Mouse (Mus musculus): Measurements from ENCODE around the gene Bmp7. TPM values are rescaled to one million over a fixed set of nuclear protein-coding genes. Genes with fewer than 3 reads are reported as not detected.
A peak's percentile ranks its signal among the peaks of the same experiment; 100 is the strongest.

The Bmp7 gene
- total RNA-seq, 2 experiments from 2014 or later, result 1.1 to 1.3 TPM

GRCm38 (mm10) chr2:172909463-172909862, 30.7 kb downstream of the Bmp7 start:
- DNase-seq, result no peak

DNA sequence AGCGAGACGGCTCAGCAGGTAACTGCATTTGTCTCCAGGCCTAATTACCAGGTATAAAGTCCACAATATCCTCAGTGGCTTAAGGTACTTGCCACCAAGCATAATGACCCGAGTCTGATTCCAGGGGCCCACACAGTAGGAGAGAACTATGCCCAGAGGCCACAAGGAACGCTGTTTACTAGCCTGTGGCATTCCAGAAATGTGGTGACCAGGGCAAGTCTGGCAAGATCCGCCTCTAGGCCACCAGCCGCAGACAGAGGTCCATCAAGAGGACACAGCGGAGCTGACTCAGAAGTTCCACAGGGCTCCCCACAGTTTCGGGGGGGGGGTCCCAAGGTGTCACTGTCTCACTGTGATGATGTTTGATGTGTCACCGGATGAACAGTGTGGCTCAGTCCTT, 34.0 kb downstream of the Bmp7 start:
- DNase-seq, result no peak

DNA sequence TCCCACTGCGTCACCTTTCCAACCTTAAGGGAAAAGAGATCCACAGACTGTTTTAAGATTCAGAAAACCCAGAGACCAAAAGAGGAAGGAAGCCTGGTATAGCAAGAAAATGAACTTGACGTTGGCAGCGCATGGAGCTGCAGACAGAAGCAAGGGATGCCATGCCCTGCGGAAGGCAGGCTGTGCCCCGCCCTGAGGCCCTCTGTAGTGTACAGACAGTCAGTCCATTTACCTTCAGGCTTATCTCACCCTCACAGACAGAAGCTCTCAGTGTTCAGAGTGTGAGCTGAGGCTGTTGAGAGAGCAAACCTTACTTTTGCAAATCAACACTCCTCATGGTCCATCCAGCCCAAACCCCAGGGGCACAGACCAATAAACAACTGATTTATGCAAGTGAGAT, 35.1 kb downstream of the Bmp7 start:
- no peak for DNase-seq

GRCm38 (mm10) chr2:172904614-172905013, 35.5 kb downstream of the Bmp7 start:
- no peak for DNase-seq

- DNase-seq, result no peak
Measured at GRCm38 (mm10) chr2:172903523-172903922, 36.6 kb downstream of the Bmp7 start.

- DNase-seq, result no peak
Measured at GRCm38 (mm10) chr2:172900954-172901701, 39.0 kb downstream of the Bmp7 start.

GRCm38 (mm10) chr2:172889756-172890443, 50.2 kb downstream of the Bmp7 start:
- no peak for DNase-seq

GRCm38 (mm10) chr2:172889222-172889621, 50.9 kb downstream of the Bmp7 start:
- no peak for DNase-seq

GRCm38 (mm10) chr2:172888147-172888546, 52.0 kb downstream of the Bmp7 start:
- no peak for DNase-seq

- DNase-seq, result no peak
Measured at GRCm38 (mm10) chr2:172885861-172886260, 54.3 kb downstream of the Bmp7 start.

GRCm38 (mm10) chr2:172884584-172884983, 55.5 kb downstream of the Bmp7 start:
- no peak for DNase-seq

DNA sequence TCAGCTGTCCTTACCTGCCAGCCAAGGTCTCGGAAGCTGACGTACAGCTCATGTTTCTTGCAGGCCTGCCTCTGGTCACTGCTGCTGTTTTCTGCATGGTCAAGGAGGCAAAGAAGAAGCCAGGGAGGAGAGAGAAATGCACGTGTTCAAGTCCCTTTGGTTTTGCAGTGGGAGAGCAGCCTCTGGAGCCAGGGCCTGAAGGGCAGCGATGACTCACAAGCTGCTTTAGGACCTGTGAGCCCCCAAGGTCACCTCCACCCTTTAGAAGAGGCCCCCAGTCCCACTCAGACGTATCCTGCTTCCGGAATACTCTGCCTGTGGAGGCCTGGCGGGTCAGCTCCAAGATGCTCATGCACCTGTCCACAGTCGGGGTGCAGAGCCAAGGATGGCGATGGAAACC, 64.9 kb downstream of the Bmp7 start:
- no peak for DNase-seq

GRCm38 (mm10) chr2:172866356-172866755, 73.8 kb downstream of the Bmp7 start:
- no peak for DNase-seq

DNA sequence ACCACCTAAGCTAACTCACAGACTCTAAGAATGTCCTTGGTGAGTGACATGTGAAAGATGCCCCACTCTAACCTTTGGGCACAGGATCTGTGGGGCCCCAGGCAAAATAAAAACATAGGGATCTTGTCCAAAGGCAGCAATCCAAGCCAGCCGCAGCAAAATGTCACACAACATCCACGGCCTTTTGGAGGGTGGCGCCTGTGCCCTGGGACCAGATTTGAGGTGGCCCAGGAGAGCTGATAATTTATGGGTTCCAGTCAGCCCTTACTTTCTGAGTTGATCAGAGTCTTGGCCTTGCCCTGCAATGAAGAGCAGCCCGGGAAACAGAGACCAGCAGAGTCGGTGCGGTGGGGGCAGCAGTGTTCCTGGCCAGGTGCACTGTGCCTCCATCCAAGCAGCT, 75.0 kb downstream of the Bmp7 start:
- no peak for DNase-seq

GRCm38 (mm10) chr2:172864566-172864965, 75.6 kb downstream of the Bmp7 start:
- DNase-seq, result no peak

- no peak for DNase-seq
Measured at GRCm38 (mm10) chr2:172863469-172863856, 76.7 kb downstream of the Bmp7 start.

DNA sequence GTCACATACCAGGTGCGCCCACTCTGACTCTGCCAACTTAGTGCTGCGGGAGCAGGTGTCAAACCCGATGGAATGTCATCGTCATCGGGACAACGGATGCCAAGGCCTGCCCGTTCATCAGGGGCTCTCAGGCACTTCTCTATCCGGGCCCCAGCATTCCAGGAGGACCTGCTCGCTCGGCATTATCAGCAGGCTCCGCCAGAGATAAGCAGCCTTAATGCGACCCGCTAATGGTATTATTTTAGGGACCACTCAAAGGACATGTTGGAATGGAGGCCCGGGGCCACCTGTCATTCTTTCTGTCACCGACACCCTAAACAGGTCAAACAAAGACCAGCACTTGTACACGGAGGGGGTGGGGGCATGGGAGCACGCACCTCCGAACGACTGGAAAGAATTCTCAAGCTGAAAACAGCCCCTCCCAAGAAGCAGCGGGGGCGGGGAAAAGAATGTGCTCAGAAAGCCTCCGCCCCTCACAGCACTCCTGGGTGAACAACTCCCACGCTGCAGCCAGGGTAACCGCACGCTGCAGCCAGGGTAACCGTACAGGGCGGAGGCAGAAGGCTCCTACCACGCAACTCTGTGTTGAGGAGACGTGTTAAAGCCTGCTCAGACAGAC, 77.2 kb downstream of the Bmp7 start:
- peak; percentile 45 to 47 for DNase-seq

GRCm38 (mm10) chr2:172862424-172862823, 77.7 kb downstream of the Bmp7 start:
- DNase-seq, result peak; percentile 13 to 15

DNA sequence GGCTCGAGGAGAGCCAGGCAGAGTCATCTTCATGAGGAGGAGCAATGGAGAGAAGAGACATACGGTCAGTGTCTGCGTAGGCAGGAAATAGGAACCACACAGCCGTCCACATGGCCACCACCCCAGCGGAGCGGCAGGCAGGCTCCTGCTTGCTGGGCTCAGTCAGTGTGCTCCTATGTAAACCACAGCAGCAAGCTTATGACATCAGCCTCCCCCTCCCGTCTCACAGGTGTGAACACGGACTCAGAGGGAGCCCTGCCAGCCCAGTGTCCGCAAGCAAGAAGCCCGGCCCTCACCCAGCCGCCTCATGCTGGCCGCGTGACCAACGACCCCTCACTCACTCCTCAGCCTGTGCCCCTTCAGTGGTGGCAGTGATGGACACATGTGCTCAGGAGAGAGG, 78.5 kb downstream of the Bmp7 start:
- DNase-seq, result no peak

DNA sequence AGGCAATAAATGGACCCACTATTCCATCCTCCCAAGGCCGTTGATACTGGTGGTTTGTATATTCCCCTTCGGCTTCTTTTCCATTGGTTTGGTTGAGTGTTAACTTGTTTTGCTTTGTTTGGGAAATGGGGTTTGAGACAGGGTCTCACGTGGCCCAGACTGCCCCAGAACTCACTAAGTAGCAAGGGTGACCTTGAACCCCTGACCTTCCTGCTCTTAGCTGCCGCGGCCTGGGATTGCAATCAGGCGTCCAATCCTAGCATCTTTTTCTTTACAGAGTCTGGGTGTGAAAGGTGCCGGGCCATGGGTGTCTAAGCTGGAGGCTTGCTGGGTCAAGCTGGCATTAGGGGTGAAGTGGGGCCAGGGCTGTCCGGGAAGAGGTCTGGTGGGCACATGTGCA, 79.5 kb downstream of the Bmp7 start:
- DNase-seq, result no peak

GRCm38 (mm10) chr2:172860104-172860503, 80.0 kb downstream of the Bmp7 start:
- no peak for DNase-seq

GRCm38 (mm10) chr2:172857048-172857447, 83.1 kb downstream of the Bmp7 start:
- no peak for DNase-seq

DNA sequence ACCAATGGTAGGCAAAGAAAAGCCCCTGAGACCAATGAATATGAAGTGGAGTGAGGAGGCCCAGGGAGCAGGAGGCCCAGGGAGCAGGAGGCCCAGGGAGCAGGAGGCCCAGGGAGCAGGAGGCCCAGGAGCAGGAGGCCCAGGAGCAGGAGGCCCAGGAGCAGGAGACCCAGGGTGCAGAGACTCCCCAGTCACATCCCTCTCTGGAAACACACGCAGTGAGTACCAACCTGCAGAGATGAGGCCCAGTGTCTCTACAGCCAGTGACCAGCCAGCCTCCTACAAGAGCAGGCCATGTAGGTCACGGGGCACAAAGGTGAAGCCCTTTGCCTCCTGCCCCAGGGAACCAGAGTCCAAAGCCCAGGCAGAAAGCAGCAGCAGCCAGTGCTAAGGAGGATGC, 83.6 kb downstream of the Bmp7 start:
- DNase-seq, result no peak

DNA sequence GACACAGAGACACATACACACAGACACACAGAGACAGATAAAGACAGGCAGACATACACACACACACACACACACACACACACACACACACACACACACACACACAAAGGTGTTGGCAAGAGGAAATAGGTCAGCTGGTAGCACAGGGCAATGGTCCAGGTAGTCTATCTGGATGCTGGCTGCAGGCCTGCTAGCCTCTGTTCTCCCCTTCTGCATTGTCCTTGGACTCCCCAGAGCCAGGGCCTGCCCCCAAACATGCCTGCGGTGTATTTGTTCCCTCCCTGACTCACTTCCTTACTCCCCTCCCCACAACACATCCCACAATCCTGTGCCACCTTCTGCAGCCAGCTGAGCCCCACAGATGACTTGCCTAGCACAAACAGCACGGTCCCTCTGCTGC, 86.0 kb downstream of the Bmp7 start:
- peak; percentile 60 to 63 for DNase-seq
